Mouse (Mus musculus): ENCODE measurements around the gene Fermt1. TPM values are rescaled to one million over a fixed set of nuclear protein-coding genes. Genes with fewer than 3 reads are reported as not detected.

The Fermt1 gene
- total RNA-seq, 2 experiments from 2014 or later: 0.19 to 0.76 TPM

DNA sequence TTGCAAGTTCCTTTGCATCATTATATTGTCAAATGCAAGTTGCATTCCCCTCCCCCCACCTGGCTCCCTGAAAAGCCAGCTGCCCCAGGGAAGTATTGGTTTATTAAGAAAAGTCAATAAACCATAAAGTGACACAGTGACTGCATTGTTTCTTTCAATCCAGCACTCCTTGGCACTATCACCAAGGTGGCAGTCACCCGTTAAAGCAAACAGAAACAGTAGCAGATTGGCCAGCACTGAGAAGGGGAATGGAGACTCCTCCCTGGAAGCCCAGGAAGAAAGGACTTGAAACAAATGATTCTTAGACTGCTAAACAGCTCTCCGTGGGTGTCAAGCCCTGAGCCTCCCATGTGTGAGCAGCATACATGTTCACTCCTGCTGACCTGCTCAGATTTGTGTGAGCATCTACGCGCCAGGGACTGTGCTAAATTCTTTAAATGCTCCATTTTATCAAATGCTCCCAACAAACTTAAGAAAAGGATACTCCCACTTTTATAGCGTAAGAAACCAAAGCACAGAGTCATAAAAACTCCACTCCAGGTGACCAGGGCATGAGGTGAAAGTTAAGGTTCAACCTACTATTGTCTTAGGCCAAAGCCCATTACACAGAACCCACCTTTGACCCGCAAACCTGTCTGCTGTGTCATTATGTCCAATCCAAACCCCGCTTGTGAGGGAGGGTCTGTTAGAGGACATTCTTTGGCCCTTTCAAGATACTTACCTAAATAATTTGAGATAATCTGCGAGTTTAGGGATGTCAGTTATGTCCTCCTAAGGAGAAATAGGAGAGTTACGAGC is 23.4 kb downstream of the Fermt1 start:
- no peak for DNase-seq (ENCODE audit: low spot score in 2 of 2)

DNA sequence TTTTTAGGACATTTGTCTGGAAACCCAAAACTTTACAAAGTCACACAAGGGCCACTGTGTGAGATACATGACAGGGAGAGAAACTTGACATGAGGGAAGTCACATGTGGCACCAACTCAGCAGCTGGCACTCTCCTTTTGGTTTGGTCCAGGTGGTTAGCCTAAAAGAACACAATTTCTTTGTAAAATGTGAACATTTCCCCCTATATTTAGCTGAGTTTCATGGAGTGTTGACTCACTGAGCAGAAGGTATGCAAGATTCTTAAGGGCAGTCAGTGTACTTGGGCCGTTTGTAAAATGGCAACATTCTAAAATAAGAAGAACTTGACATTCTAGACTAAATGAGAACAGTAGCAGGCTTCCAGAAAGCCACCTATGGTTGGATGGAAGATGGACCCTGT is 30.9 kb downstream of the Fermt1 start:
- no peak for DNase-seq (ENCODE audit: low spot score in 2 of 2)

DNA sequence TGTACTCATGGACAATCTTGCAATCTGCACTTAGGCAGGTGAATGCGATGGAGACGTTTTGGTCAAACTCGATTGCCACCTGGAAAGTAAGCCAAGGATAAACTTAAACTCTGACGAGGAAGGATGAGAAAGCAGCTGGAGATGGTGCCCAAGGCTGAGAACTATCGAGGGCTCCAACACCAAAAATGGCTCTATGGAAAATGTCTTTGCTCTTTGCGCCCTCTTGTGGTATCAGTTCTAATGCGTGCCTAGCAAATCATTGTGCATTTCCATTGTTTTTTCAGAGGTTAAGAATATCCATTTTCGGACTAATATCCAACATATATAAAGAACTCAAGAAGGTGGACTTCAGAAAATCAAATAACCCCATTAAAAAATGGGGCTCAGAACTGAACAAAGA is 38.9 kb downstream of the Fermt1 start:
- DNase-seq (ENCODE audit: low spot score in 2 of 2): peak in 1 of 2 experiments; percentile 55

DNA sequence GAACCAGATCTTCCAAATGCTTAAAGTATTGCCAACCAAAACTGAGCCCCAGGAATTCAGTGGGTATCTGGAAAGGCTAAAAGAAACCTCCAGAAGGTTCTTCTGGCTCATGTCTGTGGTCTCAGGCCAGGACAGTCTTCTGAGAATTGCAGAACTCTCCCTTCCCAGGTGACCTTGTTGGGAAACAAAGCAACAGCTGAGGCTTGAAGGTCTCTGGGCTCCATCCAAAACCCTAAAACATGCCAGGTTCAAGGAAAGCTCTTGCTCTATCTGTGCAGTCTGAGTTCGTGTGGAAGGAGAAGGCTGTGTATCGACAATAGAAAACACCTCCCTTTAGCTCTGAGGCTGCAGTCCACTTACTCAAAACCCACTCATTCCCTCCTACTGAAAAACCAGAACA is 40.7 kb downstream of the Fermt1 start:
- DNase-seq (ENCODE audit: low spot score in 2 of 2): no peak

DNA sequence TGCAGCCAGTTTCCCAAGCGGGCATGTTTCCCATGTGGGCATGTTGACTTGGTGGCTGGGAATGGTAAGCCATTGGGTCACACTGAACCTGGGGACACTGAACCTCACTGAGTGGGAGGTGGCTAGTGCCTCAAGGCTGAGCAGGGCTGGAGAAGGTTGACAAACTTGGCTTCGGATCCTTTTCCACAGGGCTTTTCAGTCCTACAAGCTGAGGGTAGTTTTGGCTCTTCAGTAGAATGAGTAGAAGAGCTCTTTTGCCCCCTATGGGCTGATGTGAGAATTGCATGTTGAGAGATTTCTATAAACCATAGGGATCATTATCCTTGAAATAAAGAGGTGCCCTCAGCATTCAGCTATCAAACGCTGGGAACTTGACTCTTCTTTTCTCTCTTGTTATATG is 42.2 kb downstream of the Fermt1 start:
- peak; percentile 54 to 81 for DNase-seq (ENCODE audit: low spot score in 2 of 2)

DNA sequence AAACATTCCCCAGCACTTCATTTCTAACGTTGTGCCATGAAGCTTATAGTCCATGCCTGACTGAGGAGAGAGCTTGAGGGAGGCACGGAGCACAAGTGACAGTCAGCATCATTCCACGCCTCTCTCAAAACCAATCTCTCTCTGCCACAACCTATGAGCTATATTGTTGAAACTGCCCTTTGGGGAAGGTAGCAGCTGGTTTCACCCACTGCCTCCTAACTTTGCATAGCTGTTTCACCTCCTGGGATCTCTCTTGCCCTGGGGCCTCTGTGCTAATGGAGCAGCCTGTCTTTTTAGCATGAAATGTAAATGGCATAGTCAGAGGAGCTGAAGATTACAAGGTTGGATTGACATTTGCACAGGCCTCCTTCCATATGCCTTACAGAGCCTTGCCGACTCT is 43.6 kb downstream of the Fermt1 start:
- no peak for DNase-seq (ENCODE audit: low spot score in 2 of 2)

DNA sequence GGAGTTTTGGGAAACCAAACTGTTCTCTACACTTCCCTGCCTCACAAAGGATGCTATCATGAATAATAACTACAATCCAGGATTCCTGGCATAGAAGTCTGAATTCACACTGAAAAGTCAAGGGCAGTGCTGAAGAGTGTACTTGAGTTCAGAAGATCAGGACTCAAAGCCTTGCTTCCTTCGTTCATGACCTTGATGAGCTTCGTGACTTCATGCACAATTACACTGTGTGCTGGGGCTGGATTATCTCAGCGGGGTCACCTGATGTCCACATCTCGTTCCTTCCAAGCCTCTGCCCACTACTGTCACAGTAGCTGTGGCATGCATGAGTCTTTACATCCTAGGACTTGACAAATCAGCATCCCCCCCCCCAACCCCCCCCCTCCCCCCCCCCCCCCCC is 44.1 kb downstream of the Fermt1 start:
- no peak for DNase-seq (ENCODE audit: low spot score in 2 of 2)

DNA sequence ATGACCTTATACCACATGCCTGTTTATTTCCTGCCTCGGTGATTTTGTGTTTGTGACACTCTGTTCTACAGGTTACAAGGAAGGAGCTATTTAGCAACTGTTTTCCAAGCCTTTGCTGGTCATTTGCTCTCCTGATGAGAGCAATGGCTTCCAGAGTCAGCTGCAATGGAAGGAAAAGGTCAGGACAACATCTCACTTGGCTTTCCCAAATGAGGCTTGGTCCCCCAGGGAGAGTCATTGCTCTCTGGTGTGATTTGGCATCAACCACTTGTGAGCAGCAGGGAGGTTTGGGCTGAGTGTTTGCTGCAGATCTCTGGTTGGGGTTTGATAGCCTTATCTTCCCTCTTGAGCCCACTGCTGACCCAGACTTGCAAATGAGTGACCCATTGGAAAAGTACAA is 45.1 kb downstream of the Fermt1 start:
- DNase-seq (ENCODE audit: low spot score in 2 of 2): no peak

DNA sequence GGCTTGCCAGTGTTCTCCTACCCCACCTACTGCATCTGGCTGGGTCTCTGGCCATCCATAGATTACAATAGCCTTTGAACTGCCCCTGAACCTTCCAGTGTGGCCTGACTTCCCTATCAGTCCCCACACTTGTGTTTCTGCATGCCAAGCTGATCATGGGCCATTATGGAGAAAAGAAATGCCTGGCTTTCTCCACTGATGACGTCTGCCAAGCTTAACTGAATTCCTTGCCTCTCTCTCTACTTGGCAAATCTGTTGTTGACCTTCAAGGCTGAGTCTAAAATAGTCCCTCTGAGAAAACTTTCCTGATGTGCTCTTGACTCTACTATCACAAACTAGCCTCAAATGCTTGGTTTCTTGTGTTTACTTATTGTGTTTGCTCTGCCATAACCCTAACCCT is 47.5 kb downstream of the Fermt1 start:
- no peak for DNase-seq (ENCODE audit: low spot score in 2 of 2)

DNA sequence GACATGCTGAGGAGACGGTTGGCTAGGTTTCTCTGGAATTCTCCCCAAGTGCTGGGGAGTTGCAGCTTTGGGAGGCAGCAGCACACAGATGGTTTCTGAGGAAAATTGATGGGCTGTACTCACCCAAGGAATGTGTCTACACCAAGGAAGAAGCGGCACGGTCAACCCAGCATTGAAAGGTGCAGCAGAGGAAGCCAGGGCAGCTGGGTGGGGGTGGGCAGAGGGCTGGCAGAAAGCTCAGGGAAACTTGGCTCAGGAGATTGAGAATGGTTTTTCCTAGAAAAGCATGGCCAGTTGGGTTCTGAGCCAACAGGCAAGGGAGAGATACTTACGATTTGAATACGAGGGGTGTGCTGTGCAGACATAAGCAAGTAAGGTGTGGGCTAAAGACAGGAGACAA is 51.9 kb downstream of the Fermt1 start:
- DNase-seq (ENCODE audit: low spot score in 2 of 2): no peak

DNA sequence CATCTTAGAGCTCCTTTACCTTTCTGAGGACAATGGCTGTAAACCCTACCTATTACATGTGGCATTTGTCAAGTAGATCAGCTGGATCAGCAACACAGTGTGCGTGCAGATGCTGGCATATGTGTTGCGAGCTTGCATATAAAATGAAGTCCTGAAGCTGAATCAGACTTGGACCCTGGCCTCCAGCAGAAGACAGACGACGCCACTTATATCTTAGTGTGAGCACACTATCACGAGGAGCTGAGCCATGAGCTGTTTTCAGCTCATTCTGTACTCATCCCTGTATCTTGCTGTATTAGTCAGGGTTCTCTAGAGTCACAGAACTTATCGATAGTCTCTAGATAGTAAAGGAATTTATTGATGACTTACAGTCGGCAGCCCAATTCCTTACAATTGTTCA is 60.4 kb downstream of the Fermt1 start:
- no peak for DNase-seq (ENCODE audit: low spot score in 2 of 2)

DNA sequence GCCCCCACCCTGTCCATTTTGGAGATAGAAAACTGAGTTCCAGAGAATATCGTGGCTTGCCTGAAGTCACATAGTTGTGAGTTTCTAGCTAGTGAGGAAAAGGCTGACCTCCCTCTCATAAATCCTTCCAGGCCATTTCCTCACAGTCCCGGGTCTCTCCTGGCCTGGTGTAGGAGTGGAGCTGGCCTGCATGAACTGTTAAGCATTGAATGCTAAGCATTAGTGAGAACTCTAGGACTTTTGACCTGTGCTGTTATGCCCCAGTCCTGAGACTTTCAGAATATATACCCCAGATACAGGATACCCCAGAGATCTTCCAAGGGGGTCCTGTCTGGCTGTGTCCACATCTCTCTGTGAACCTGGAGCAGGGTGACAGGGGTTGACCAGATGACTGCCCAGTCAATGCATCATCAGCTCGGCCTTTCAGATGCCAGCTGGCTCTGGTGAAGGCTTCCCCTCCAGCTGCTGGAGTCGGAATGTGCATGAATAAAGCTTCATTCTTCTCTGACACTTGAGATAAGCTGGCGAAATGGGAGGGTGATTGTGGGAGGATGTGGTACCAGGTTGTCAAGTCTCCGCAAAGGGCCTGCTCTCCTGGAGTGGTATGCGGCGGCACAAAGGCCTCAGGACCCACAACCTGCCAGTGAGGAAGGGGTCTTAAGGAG is 61.3 kb downstream of the Fermt1 start:
- DNase-seq (ENCODE audit: low spot score in 2 of 2): no peak

DNA sequence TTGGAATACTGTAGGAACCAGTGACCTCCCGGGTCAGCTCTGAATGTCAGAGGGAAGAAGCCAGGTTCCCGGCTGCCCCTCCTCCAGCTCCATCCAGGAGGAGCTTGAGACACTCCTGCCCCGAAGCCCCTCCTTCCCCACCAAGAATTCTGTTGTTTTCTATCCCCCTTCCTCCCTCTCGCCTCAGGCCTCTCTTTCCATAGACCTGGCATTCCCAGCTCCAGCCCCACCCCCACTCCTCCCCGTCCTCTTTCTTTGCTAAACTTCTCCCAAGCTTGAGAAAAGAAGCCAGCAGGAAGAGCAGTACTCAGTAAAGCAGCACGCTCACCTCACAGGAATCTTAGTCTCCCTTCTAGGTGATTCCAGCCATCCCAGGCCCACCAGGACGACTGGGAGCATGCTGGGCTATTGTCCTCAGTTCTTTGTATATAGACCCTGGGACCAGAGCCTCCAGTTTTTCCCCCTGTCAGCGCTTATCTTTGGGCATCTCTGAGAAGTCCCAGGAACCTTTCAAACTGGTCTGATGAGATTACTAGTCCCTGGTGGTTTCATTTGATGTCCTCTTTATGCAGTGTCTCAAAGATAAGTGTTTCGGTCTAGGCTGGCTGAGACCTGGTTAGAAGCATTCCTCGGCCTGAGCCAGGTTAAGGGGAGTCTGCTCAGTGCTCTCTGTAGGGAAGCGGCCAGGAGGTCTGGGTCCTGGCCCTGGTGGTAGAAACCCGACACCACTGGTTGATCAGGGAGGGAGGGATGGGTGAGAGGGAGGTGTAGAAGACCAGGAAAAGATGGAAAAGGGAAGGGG is 64.7 kb downstream of the Fermt1 start, which contains the start of gene Lrrn4:
TSS of gene Lrrn4 (minus strand) at position 48 of the 802 bp plus-strand sequence.
- no peak for DNase-seq (ENCODE audit: low spot score in 2 of 2)

DNA sequence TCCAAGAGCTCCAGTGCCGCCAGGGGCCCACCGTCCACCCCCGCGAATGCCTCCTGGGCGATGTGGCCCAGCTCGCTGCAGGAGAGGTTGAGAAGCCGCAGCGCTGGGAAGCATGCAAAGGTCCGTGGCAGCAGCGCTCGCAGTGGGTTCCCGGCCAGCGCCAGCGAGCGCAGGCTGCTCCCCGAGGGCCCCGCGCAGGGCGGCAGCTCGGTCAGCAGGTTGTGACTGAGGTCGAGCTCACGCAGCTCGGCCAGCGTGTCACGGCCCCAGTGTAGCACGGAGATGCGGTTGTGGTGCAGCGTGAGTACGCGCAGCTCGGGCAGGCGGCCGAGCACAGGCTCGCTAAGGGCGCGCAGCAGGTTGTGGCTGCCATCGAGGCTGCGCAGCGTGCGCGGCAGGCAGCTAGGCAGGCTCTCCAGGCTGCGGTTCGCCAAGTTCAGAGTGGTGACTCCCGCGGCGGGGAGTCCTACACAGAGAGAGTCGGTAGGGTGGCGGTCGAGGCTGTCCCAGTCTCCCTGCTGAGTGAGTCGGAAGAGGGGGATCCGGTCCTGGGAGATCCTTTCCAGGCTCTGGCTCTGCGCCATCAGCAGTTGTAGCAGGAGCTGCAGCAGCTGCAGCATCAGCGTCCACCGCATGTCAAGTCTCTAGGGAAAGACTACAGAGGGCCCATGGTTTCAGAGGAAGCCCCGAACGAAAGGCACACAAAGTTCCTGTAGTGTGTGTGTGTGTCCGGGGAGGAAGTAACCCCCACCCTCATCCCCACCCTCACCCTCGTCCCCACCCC is 66.3 kb downstream of the Fermt1 start:
- DNase-seq (ENCODE audit: low spot score in 2 of 2): peak; percentile 16 to 35

DNA sequence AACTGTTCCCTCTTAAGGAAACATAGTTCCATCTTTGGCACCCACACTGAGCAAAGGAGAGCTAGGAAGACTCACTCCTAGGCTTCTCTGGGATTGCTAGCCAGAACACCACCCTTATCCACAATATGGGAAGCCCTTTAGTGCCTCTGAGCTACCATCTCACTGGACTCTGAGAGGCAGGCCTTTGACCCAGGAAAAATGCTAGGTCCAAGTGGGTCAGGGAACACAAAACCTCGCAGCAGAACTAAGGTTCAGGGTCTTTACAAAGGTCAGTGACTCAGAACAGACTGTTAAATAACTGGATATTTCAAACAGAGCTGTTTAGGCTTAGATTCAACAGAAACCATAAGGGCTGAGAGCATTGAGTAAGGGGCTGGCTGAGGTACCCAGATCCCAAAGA is 68.7 kb downstream of the Fermt1 start:
- DNase-seq (ENCODE audit: low spot score in 2 of 2): no peak

DNA sequence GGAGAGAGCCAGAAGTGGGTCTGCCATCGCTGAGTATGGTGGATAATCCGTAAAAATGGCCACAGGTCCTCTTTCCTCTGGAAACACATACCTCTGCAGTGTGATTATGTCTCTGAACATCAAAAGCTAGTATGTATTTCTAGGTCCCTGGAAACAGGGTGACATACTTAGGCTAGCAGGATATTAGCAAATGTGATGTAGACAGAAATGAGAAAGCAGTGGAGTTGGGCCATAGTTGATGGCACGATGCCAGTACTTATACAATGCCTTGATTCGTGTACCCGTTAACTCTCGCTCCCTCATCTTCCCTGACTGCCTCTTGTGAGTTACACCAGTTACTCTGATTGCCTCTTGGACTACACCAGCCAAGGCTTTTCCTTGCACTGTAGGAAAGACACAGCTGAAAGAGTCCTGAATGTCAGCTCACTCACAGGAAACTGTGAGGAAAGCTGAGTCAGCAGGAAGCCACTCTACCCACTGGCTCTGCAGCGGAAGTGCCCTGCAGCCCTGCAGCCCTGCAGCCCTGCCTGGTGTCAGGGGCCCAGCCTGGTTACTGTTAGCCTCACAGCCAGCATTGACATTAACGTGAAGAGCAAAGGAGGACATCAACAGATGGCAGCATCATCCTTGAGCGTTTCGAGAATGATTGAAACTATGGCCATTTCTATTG is 71.9 kb downstream of the Fermt1 start:
- no peak for DNase-seq (ENCODE audit: low spot score in 2 of 2)

DNA sequence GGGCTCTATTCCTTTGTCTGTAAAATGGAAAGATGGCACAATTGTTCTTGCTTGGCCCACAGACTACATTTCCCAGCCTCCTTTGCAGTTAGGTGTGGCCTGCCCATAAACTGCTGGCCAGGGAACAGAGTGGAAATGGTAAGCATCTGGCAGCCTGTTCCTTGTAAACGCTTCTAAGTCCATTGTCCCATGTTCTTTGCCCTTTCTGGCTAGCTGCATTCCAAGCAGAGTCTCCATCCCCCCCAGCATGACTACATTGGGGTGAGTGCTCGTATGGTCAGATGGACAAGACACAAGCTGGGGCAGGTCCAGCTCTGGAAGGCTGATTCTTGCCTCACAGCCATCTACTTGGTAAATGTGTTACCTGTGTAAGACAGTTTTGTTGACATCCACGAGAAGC is 74.0 kb downstream of the Fermt1 start:
- no peak for DNase-seq (ENCODE audit: low spot score in 2 of 2)

DNA sequence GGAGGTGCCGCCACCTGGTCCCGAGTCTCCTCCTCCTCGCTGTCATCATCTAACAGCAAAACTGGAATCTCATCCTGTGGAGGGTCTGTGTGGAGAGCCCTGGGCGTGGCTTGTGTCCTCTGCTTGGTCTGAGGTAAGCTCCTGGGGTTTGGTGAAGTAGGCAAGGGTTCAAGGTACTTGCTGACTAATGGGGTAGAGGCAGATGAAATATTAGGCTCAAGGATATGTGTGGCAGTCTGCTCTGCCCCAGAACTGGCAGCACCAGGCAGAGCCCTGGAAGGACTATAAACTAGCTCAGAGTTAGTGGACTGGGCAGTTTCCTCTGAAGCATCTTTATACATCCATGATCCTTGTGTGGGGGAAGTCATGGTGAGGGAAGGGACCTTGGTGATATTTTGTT is 75.4 kb downstream of the Fermt1 start:
- no peak for DNase-seq (ENCODE audit: low spot score in 2 of 2)

DNA sequence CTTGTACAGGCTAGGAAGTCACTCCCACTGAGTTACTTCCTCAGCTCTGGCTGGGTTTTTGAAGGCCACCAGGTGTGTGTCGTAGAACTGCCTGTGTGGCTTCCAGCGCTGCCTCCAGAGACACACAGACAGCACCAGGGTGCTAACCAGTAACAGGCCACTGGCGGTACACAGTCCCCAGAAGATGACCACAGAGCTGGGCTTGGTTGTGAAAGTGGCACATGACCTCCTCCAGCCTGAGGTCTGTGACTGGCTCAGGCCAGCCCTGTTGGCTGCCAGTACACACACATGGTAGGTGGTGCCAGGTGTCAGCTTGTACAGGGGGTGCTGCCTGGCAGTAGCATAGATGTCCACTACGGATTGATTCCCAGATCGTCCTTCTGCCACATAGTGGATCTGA is 76.0 kb downstream of the Fermt1 start:
- no peak for DNase-seq (ENCODE audit: low spot score in 2 of 2)

DNA sequence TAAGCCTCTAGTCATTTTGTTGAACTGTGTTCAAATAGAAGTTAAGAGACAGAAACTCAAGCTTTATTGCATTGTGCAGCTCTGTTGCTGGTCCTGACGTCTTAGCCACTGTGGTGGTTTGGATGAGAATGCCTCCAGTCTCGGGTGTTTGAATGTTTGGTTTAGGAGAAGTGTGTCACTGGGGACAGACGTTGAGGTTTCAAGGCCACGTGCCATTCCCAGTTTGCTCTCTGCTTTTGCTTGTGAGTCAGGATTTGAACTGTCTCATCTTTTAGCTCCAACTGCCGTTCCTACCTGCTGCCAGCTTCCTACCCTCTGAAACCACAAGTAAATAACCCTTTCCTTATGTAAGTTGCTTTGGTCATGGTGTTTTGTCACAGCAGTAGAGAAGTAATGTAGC is 78.2 kb downstream of the Fermt1 start:
- no peak for DNase-seq (ENCODE audit: low spot score in 2 of 2)

DNA sequence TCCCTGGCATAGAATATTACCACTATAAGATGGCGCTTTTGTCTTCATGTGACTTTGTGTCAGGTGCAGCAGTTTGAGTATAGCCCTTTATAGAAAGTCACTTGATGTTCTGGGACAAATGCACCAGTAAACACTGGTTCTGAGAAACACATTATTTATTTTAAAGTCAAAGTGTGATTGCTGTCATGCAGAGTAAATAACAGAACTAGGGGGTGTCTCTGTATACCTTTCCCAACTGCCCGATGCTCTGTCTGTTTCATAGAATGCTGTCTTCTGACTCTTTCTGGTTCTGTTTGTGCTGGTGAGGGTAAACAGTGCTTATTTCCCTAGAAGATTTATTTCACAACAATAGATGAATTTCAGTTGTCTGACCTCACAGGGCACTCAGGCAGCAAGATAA is 82.4 kb downstream of the Fermt1 start:
- DNase-seq (ENCODE audit: low spot score in 2 of 2): no peak
